Mouse (Mus musculus) bone marrow, adult 2 months (tissue): ENCODE measurements around the gene Ap1g1. TPM values are rescaled to one million over a fixed set of nuclear protein-coding genes. Genes with fewer than 3 reads are reported as not detected.

Source experiments
- H3K27ac ChIP-seq: fragments of 200-500 bp; 2 replicates; pipeline ENCODE4 v1.5.1; 2012; ENCODE audit warnings: low read depth, mild to moderate bottlenecking, control low read depth, inconsistent platforms, low read length; ENCODE audit not compliant: control insufficient read depth, poor library complexity, insufficient read depth
- H3K4me1 ChIP-seq: fragments of 200-500 bp; 2 replicates; pipeline ENCODE4 v1.6.1; 2011; ENCODE audit warnings: low read length; ENCODE audit not compliant: control insufficient read depth, insufficient read depth
- H3K4me3 ChIP-seq: fragments of 200-500 bp; replicated peaks from 2 replicates; pipeline ENCODE3; 2011; ENCODE audit warnings: mild to moderate bottlenecking, low read depth, low read length, control low read depth; ENCODE audit not compliant: control insufficient read depth
- CTCF ChIP-seq: fragments of 200-500 bp; IDR thresholded peaks from 2 replicates; pipeline ENCODE4 v1.5.1; 2011; ENCODE audit warnings: low read length, control low read depth; ENCODE audit not compliant: control insufficient read depth, insufficient read depth
- POLR2A ChIP-seq: fragments of 200-500 bp; IDR thresholded peaks from 2 replicates; pipeline ENCODE4 v1.6.1; 2011; ENCODE audit warnings: low read depth, mild to moderate bottlenecking, control low read depth, low read length, borderline replicate concordance; ENCODE audit not compliant: control insufficient read depth
- WGBS: fragments of 180-500 bp; shearing (Covaris S2); methylation state at CpG from one replicate; pipeline ENCODE4 v1.1.7; 2018; 5-methylcytosine and 5-hydroxymethylcytosine counted together
- polyA plus RNA-seq: library from polyadenylated mRNA; stranded (reverse); fragments of >200 nt; gene quantifications from 2 replicates; pipeline ENCODE4 v1.2.4, GENCODE M21; 2011; ENCODE audit warnings: low replicate concordance; ENCODE audit not compliant: missing spikeins, insufficient read depth, insufficient read length

The Ap1g1 gene
- polyA plus RNA-seq, 1 experiment: 34.5 TPM

DNA sequence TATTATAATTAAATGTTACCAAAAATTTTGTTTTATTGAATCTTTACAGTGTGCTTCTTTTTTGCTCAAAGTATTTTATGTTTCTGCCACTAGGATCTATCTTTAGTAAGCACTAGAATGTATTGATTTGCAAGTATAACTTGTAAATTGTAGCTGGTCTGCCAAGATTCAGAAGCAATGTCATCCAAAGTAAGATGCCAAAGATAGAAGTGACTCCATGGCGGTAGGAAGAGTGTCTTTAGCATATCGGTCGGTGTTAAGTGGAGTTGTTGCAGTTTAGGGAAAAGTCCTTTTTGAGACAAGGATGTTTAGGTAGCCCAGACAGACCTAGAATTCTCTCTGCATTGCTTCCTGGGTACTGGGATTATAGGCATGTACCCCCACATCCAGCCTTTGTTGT, 128.6 kb downstream of the Ap1g1 start:
- WGBS: 96% methylated on average over 3 of the region's 3 CpGs

DNA sequence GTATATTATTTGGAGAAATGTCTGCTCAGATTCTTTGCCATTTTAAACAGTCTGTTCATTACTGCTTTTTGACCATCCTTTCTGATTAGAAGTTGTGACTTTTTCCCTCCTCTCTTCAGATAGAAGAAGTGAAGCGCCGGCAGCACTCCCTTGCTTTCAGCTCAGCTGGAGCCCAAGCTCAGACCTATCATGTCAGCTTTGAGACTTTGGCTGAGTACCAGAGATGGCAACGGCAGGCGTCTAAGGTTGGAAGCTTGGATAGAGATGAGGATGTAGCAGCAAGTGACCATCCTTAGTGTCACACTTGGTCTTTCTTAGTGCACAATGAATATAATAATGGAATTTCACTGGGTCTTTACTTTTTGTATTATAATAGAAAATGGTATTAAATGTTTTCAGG, 129.0 kb downstream of the Ap1g1 start:
- WGBS: 95% methylated on average over 4 of the region's 4 CpGs
- TF ChIP-seq CTCF (no peak), POLR2A (no peak)
- H3K4me1 ChIP-seq: peaks cover 2% of the 10 kb centered on the region

More for the DNA sequence above, 128.6 kb downstream of the Ap1g1 start:
- no peak overlapping the region for H3K4me3 ChIP-seq
- TF ChIP-seq CTCF (no peak), POLR2A (no peak)
- H3K27ac ChIP-seq: no peak overlapping the region
- H3K4me1 ChIP-seq: peaks cover 2% of the 10 kb centered on the region

More for the DNA sequence above, 129.0 kb downstream of the Ap1g1 start:
- Histone ChIP-seq H3K4me3 (no peak overlapping the region), H3K27ac (no peak overlapping the region)

Other genes with a start within 250 kb of the Ap1g1 start
- 13.6 and 27.3 TPM in 2 replicates for gene Dhx38, start 212.7 kb upstream of the Ap1g1 start, polyA plus RNA-seq
- gene Txnl4b, start 212.7 kb upstream of the Ap1g1 start, polyA plus RNA-seq: 7.0 and 16.2 TPM in 2 replicates
- gene Hp, start 199.4 kb upstream of the Ap1g1 start, polyA plus RNA-seq: 219 and 732 TPM in 2 replicates
- 5.0 and 12.8 TPM in 2 replicates for gene Dhodh, start 169.9 kb upstream of the Ap1g1 start, polyA plus RNA-seq
- 3.9 and 8.3 TPM in 2 replicates for gene Pkd1l3, start 164.0 kb upstream of the Ap1g1 start, polyA plus RNA-seq
- 45.9 and 55.7 TPM in 2 replicates for gene Ist1, start 85.3 kb upstream of the Ap1g1 start, polyA plus RNA-seq
- 10.8 and 18.6 TPM in 2 replicates for gene Zfp821, start 73.0 kb upstream of the Ap1g1 start, polyA plus RNA-seq
- gene Atxn1l, start 40.8 kb upstream of the Ap1g1 start, polyA plus RNA-seq: 5.3 and 5.8 TPM in 2 replicates
- 9.0 and 10.8 TPM in 2 replicates for gene Phlpp2, start 90.0 kb downstream of the Ap1g1 start, polyA plus RNA-seq
- 0.62 TPM in 1 of 2 replicates, not detected in the other for gene Marveld3, start 183.6 kb downstream of the Ap1g1 start, polyA plus RNA-seq
- gene Tat, start 211.9 kb downstream of the Ap1g1 start, polyA plus RNA-seq: 3.4 and 9.6 TPM in 2 replicates